Mouse (Mus musculus): Measurements from ENCODE around the gene Prex1. TPM values are rescaled to one million over a fixed set of nuclear protein-coding genes. Genes with fewer than 3 reads are reported as not detected.
A peak's percentile ranks its signal among the peaks of the same experiment; 100 is the strongest.

Prex1 gene
- polyA plus RNA-seq, 1 experiment from 2014 or later, result 27.4 TPM

DNA sequence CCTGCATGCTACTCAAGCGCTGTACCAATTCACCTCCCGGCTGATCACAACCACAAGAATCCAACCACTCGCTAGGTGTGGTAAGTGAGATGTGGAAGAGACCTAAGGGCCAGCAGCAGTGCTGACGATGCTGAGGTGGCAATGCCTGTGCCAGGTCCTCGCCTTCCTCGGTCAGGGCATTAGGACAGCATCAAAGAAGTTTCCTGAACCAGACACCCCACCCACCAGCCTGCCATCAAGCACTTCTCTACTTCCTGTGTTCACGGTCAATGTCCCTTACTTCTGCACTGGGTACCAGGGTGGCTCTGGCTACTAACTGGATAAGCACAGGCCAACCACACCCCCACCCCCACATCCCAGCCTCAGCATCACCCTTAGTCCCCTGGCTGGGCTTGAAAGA lies 91.0 kb downstream of the Prex1 start:
- H3K9ac ChIP-seq, result no peak overlapping the region
- no peak overlapping the region for H3K4me2 ChIP-seq
- H3K9me3 ChIP-seq, result no peaks in the 10 kb centered on the region
- H3K4me3 ChIP-seq, result no peak overlapping the region
- 0 out of 2 replicates have a peak, but pooled peaks have one; percentile 12 for ATAC-seq (ENCODE audit: low FRiP score, low read depth)
- H3K27ac ChIP-seq (replicated peaks), result peak overlapping the region; percentile 72; the same call in 1 of the 2 replicates
- no peaks in the 10 kb centered on the region for H3K36me3 ChIP-seq
- WGBS, result 87% methylated on average over 7 of the region's 7 CpGs
- H3K27me3 ChIP-seq, result no peaks in the 10 kb centered on the region
- peaks cover 30% of the 10 kb centered on the region for H3K4me1 ChIP-seq (replicated peaks)

- peaks cover 30% of the 10 kb centered on the region for H3K4me1 ChIP-seq (replicated peaks)
- 85% methylated on average over 6 of the region's 6 CpGs for WGBS
- no peak overlapping the region for H3K4me3 ChIP-seq
- H3K27ac ChIP-seq (replicated peaks), result 0 out of 2 replicates have a peak overlapping the region, but pooled peaks have one; percentile 72
- ATAC-seq (ENCODE audit: low FRiP score, low read depth), result no peak
- H3K4me2 ChIP-seq, result no peak overlapping the region
- no peaks in the 10 kb centered on the region for H3K9me3 ChIP-seq
- no peaks in the 10 kb centered on the region for H3K27me3 ChIP-seq
- H3K36me3 ChIP-seq, result no peaks in the 10 kb centered on the region
- no peak overlapping the region for H3K9ac ChIP-seq
These were observed 91.6 kb downstream of the Prex1 start for GRCm38 (mm10) chr2:166622079-166622478.

GRCm38 (mm10) chr2:166620529-166621466 lies 92.8 kb downstream of the Prex1 start:
- ATAC-seq (ENCODE audit: low FRiP score, low read depth), result no peak
- WGBS, result 59% methylated on average over 20 of the region's 20 CpGs
- Histone ChIP-seq H3K27ac (replicated peaks) (no peak overlapping the region), H3K4me1 (replicated peaks) (peaks cover 30% of the 10 kb centered on the region), H3K36me3 (no peaks in the 10 kb centered on the region), H3K9me3 (no peaks in the 10 kb centered on the region), H3K27me3 (no peaks in the 10 kb centered on the region), H3K4me3 (no peak overlapping the region), H3K4me2 (no peak overlapping the region), H3K9ac (no peak overlapping the region)

DNA sequence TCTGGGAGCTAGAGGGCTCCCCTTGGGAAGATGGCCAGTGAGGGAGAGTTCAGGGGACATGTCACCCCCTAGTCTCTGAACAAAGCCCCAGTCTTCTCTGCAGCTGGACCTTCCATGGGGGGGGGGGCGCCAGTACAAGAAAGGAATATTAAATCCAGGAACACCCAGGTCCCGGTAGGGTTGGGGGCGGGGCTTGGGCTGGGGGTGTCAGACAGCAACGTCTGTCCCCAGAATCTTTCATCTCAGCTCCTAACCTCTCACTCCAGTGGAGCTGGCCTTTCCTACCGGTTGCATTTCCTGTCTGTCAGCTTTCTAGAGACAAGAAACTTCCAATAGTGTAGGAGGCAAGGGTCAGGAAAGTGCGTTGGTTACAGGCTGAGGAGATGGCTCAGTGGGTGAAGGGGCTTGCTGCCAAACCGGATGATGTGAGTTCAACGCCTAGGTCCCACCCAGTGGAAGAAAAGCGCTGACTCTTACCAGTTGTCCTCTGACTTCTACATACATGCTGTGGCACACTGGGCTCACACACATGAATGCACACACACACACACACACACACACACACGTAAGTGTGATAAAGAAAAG lies 93.6 kb downstream of the Prex1 start:
- Histone ChIP-seq H3K27ac (replicated peaks) (no peak overlapping the region; the same call in 1 of the 2 replicates), H3K4me2 (no peak overlapping the region), H3K4me3 (no peak overlapping the region), H3K9ac (no peak overlapping the region), H3K9me3 (no peaks in the 10 kb centered on the region), H3K4me1 (replicated peaks) (peaks cover 22% of the 10 kb centered on the region), H3K27me3 (no peaks in the 10 kb centered on the region), H3K36me3 (no peaks in the 10 kb centered on the region)
- 75% methylated on average over 10 of the region's 10 CpGs for WGBS
- ATAC-seq (ENCODE audit: low FRiP score, low read depth), result no peak

GRCm38 (mm10) chr2:166619270-166619669 lies 94.4 kb downstream of the Prex1 start:
- WGBS, result 94% methylated on average over 5 of the region's 5 CpGs
- no peak overlapping the region for H3K27ac ChIP-seq (replicated peaks)
- ATAC-seq (ENCODE audit: low FRiP score, low read depth), result no peak

DNA sequence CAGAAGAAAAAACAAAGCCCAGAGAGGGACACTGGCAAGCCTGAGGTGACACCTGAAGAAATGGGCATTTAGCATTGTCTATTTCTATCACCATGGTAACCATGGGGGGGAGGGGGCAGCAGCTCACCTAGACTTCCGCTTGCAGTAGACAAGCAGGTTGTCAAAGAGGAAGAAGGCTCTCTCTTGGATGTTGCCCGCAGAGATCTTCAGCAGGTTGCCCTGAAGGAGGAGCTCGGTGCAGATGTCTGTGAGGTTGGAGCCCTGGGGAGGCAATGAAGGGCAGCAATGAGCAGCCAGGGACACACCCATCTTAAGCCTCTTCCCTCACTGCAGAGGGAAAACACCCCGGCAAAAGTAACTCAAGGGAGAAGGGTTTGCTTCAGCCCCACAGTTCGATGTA lies 95.9 kb downstream of the Prex1 start:
- no peak overlapping the region for H3K4me3 ChIP-seq
- peaks cover 7% of the 10 kb centered on the region for H3K4me1 ChIP-seq (replicated peaks)
- H3K9ac ChIP-seq, result no peak overlapping the region
- H3K4me2 ChIP-seq, result no peak overlapping the region
- no peak overlapping the region for H3K27ac ChIP-seq (replicated peaks)
- no peaks in the 10 kb centered on the region for H3K27me3 ChIP-seq
- 91% methylated on average over 5 of the region's 5 CpGs for WGBS
- no peaks in the 10 kb centered on the region for H3K36me3 ChIP-seq
- H3K9me3 ChIP-seq, result no peaks in the 10 kb centered on the region
- ATAC-seq (ENCODE audit: low FRiP score, low read depth), result no peak

More at GRCm38 (mm10) chr2:166619270-166619669, 94.4 kb downstream of the Prex1 start:
- Histone ChIP-seq H3K4me1 (replicated peaks) (peaks cover 20% of the 10 kb centered on the region), H3K4me3 (no peak overlapping the region), H3K27me3 (no peaks in the 10 kb centered on the region), H3K9me3 (no peaks in the 10 kb centered on the region), H3K36me3 (no peaks in the 10 kb centered on the region), H3K9ac (no peak overlapping the region), H3K4me2 (no peak overlapping the region)

DNA sequence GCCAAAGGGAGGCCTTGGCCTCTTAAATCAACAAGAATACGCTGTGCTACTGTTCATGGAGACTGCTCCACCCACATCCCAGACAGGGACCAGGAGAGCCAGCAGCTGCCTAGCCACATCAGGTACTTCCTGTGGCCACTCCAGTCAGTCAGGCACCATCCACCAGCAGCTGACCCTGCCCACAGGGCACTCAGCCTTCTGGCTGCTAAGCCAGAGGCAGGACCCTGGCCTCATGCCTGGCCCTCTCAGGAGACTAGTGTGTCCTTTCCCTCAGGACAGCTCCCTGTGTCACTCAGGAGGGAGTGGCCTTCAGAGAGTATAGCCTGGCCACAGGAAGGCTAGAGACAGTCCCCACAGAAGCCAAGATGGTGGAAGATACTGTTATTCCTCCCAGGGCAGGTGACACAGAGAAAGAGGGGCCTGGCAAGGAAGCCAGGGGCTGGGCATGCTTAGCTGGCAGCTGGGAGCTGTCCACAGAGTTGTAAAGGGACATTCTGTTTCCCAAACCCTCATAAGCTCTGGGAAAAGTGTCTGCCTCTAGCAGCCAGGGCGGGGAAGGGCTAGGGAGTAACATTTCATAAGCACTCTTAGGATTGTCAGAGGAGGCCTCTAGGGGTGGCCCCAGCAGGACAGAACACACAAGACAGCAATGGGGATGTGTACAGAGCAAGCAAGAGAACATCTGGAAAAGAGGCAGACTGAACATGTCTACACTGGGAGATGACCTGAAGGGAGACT lies 98.1 kb downstream of the Prex1 start:
- Histone ChIP-seq H3K36me3 (no peaks in the 10 kb centered on the region), H3K9me3 (no peaks in the 10 kb centered on the region), H3K27ac (replicated peaks) (no peak overlapping the region), H3K9ac (no peak overlapping the region), H3K4me1 (replicated peaks) (peaks cover 5% of the 10 kb centered on the region; the same call in 1 of the 2 replicates), H3K4me2 (no peak overlapping the region), H3K4me3 (no peak overlapping the region), H3K27me3 (no peaks in the 10 kb centered on the region)
- 95% methylated on average over 2 of the region's 2 CpGs for WGBS
- ATAC-seq (ENCODE audit: low FRiP score, low read depth), result no peak

GRCm38 (mm10) chr2:166610271-166610670 lies 103.4 kb downstream of the Prex1 start:
- 92% methylated on average over 5 of the region's 5 CpGs for WGBS
- no peak overlapping the region for H3K27ac ChIP-seq (replicated peaks)
- H3K36me3 ChIP-seq, result no peaks in the 10 kb centered on the region
- no peak for ATAC-seq (ENCODE audit: low FRiP score, low read depth)
- no peak overlapping the region for H3K4me2 ChIP-seq
- H3K9me3 ChIP-seq, result no peaks in the 10 kb centered on the region
- H3K4me1 ChIP-seq (replicated peaks), result 0 out of 2 replicates have a peak, but pooled peaks cover 3% of the 10 kb centered on the region
- H3K9ac ChIP-seq, result no peak overlapping the region
- no peak overlapping the region for H3K4me3 ChIP-seq
- no peaks in the 10 kb centered on the region for H3K27me3 ChIP-seq

GRCm38 (mm10) chr2:166608509-166608908 lies 105.1 kb downstream of the Prex1 start:
- no peak overlapping the region for H3K27ac ChIP-seq (replicated peaks)

GRCm38 (mm10) chr2:166606481-166607245 lies 107.0 kb downstream of the Prex1 start:
- no peak overlapping the region for H3K9ac ChIP-seq
- no peaks in the 10 kb centered on the region for H3K27me3 ChIP-seq
- H3K27ac ChIP-seq (replicated peaks), result no peak overlapping the region
- H3K36me3 ChIP-seq, result no peaks in the 10 kb centered on the region
- no peak for ATAC-seq (ENCODE audit: low FRiP score, low read depth)
- no peak overlapping the region for H3K4me3 ChIP-seq
- no peak overlapping the region for H3K4me2 ChIP-seq
- H3K9me3 ChIP-seq, result no peaks in the 10 kb centered on the region
- H3K4me1 ChIP-seq (replicated peaks), result 0 out of 2 replicates have a peak, but pooled peaks cover 3% of the 10 kb centered on the region
- WGBS, result 83% methylated on average over 17 of the region's 17 CpGs

More at GRCm38 (mm10) chr2:166608509-166608908, 105.1 kb downstream of the Prex1 start:
- H3K4me3 ChIP-seq, result no peak overlapping the region
- H3K4me2 ChIP-seq, result no peak overlapping the region
- H3K9me3 ChIP-seq, result no peaks in the 10 kb centered on the region
- 0 out of 2 replicates have a peak, but pooled peaks cover 3% of the 10 kb centered on the region for H3K4me1 ChIP-seq (replicated peaks)
- no peak for ATAC-seq (ENCODE audit: low FRiP score, low read depth)
- no peaks in the 10 kb centered on the region for H3K27me3 ChIP-seq
- H3K36me3 ChIP-seq, result no peaks in the 10 kb centered on the region
- WGBS, result 54% methylated on average over 8 of the region's 8 CpGs
- no peak overlapping the region for H3K9ac ChIP-seq

DNA sequence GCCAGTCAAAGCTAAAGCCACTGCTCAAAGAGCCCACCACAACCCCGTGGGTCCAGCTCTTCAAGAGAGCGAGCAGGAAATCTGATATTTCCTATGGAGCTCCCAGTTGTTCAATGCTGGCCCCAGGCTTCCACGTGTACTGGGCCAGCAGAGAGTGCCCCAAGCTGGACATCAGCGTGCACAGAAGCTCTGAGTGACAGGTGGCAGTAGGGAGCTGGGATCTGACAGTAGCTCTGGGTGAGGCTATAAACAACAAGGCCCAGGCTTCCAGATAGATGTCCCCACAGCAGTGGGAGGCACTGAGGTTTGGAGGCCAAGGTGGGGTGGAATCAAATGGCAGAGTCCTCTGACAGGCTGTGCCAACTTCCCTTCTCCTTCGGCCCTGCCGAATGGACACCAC lies 107.6 kb downstream of the Prex1 start:
- no peaks in the 10 kb centered on the region for H3K27me3 ChIP-seq
- H3K9ac ChIP-seq, result no peak overlapping the region
- no peak overlapping the region for H3K4me3 ChIP-seq
- WGBS, result 70% methylated on average over 6 of the region's 6 CpGs
- no peak overlapping the region for H3K4me2 ChIP-seq
- H3K36me3 ChIP-seq, result no peaks in the 10 kb centered on the region
- H3K27ac ChIP-seq (replicated peaks), result no peak overlapping the region
- no peaks in the 10 kb centered on the region for H3K9me3 ChIP-seq
- no peak for ATAC-seq (ENCODE audit: low FRiP score, low read depth)
- 0 out of 2 replicates have a peak, but pooled peaks cover 3% of the 10 kb centered on the region for H3K4me1 ChIP-seq (replicated peaks)

Data from hindbrain, embryonic 15.5 days (tissue).